Mouse (Mus musculus): ENCODE measurements around the gene Celsr1. TPM values are rescaled to one million over a fixed set of nuclear protein-coding genes. Genes with fewer than 3 reads are reported as not detected.

The Celsr1 gene
- polyA plus RNA-seq, 1 experiment from 2014 or later, result 3.1 TPM

- whole genome bisulfite sequencing, result 81% methylated on average over 10 of the region's 10 CpGs
- H3K4me3 ChIP-seq (replicated peaks), result no peak overlapping the region
- no peak overlapping the region for H3K4me2 ChIP-seq
- ATAC-seq (ENCODE audit: insufficient read depth, low FRiP score, low read depth), result peak; percentile 55; the same call in 1 of the 2 replicates
- H3K4me1 ChIP-seq, result no peaks in the 10 kb centered on the region
- H3K27me3 ChIP-seq (replicated peaks), result no peaks in the 10 kb centered on the region
- H3K9me3 ChIP-seq, result no peaks in the 10 kb centered on the region
- no peak overlapping the region for H3K27ac ChIP-seq
- H3K9ac ChIP-seq, result no peak overlapping the region
- H3K36me3 ChIP-seq, result no peaks in the 10 kb centered on the region
Observed at GRCm38 (mm10) chr15:86051152-86051551, 17.6 kb upstream of the Celsr1 start.

- H3K4me3 ChIP-seq (replicated peaks), result no peak overlapping the region
- no peak overlapping the region for H3K27ac ChIP-seq
- H3K4me1 ChIP-seq, result no peaks in the 10 kb centered on the region
- 63% methylated on average over 4 of the region's 4 CpGs for WGBS
- no peaks in the 10 kb centered on the region for H3K27me3 ChIP-seq (replicated peaks)
- no peak overlapping the region for H3K4me2 ChIP-seq
- no peaks in the 10 kb centered on the region for H3K36me3 ChIP-seq
- ATAC-seq (ENCODE audit: insufficient read depth, low FRiP score, low read depth), result no peak
- no peak overlapping the region for H3K9ac ChIP-seq
- H3K9me3 ChIP-seq, result no peaks in the 10 kb centered on the region
Observed at GRCm38 (mm10) chr15:86050170-86050743, 16.7 kb upstream of the Celsr1 start.

- H3K36me3 ChIP-seq, result no peaks in the 10 kb centered on the region
- ATAC-seq (ENCODE audit: insufficient read depth, low FRiP score, low read depth), result no peak
- 87% methylated on average over 3 of the region's 3 CpGs for WGBS
- no peak overlapping the region for H3K27ac ChIP-seq
- H3K27me3 ChIP-seq (replicated peaks), result no peaks in the 10 kb centered on the region
- H3K9ac ChIP-seq, result no peak overlapping the region
- H3K4me1 ChIP-seq, result no peaks in the 10 kb centered on the region
- no peak overlapping the region for H3K4me3 ChIP-seq (replicated peaks)
- H3K9me3 ChIP-seq, result no peaks in the 10 kb centered on the region
- H3K4me2 ChIP-seq, result no peak overlapping the region
Observed at GRCm38 (mm10) chr15:86049510-86049909, 15.9 kb upstream of the Celsr1 start.

GRCm38 (mm10) chr15:86042364-86042763 lies 8.8 kb upstream of the Celsr1 start:
- Histone ChIP-seq H3K27me3 (replicated peaks) (peaks cover 13% of the 10 kb centered on the region), H3K9me3 (no peaks in the 10 kb centered on the region), H3K9ac (no peak overlapping the region), H3K27ac (no peak overlapping the region), H3K36me3 (no peaks in the 10 kb centered on the region), H3K4me2 (no peak overlapping the region), H3K4me3 (replicated peaks) (no peak overlapping the region), H3K4me1 (peaks cover 3% of the 10 kb centered on the region; the same call in 1 of the 2 replicates)
- 31% methylated on average over 4 of the region's 4 CpGs for WGBS
- no peak for ATAC-seq (ENCODE audit: insufficient read depth, low FRiP score, low read depth)

- no peak overlapping the region for H3K27ac ChIP-seq
- no peak overlapping the region for H3K4me2 ChIP-seq
- WGBS, result 76% methylated on average over 5 of the region's 5 CpGs
- peaks cover 3% of the 10 kb centered on the region; the same call in 1 of the 2 replicates for H3K4me1 ChIP-seq
- no peaks in the 10 kb centered on the region for H3K9me3 ChIP-seq
- H3K9ac ChIP-seq, result no peak overlapping the region
- H3K36me3 ChIP-seq, result no peaks in the 10 kb centered on the region
- H3K27me3 ChIP-seq (replicated peaks), result peaks cover 13% of the 10 kb centered on the region
- no peak overlapping the region for H3K4me3 ChIP-seq (replicated peaks)
- no peak for ATAC-seq (ENCODE audit: insufficient read depth, low FRiP score, low read depth)
Observed at GRCm38 (mm10) chr15:86041421-86041820, 7.8 kb upstream of the Celsr1 start.

GRCm38 (mm10) chr15:86038802-86039201 lies 5.2 kb upstream of the Celsr1 start:
- no peak for ATAC-seq (ENCODE audit: insufficient read depth, low FRiP score, low read depth)
- H3K4me1 ChIP-seq, result peaks cover 13% of the 10 kb centered on the region; the same call in 1 of the 2 replicates
- 0% methylated on average over 2 of the region's 2 CpGs for WGBS
- no peak overlapping the region for H3K4me3 ChIP-seq (replicated peaks)
- H3K9ac ChIP-seq, result no peak overlapping the region
- H3K4me2 ChIP-seq, result no peak overlapping the region
- no peak overlapping the region for H3K27ac ChIP-seq
- H3K9me3 ChIP-seq, result no peaks in the 10 kb centered on the region
- no peaks in the 10 kb centered on the region for H3K36me3 ChIP-seq
- H3K27me3 ChIP-seq (replicated peaks), result peaks cover 18% of the 10 kb centered on the region

GRCm38 (mm10) chr15:86035913-86036312 lies 2.3 kb upstream of the Celsr1 start:
- Histone ChIP-seq H3K4me3 (replicated peaks) (no peak overlapping the region), H3K9me3 (no peaks in the 10 kb centered on the region), H3K27me3 (replicated peaks) (peaks cover 41% of the 10 kb centered on the region), H3K36me3 (peaks cover 10% of the 10 kb centered on the region), H3K4me2 (no peak overlapping the region), H3K4me1 (peaks cover 24% of the 10 kb centered on the region), H3K27ac (peak overlapping the region; percentile 86), H3K9ac (no peak overlapping the region)
- 52% methylated on average over 3 of the region's 3 CpGs for WGBS
- peak; percentile 63; the same call in 1 of the 2 replicates for ATAC-seq (ENCODE audit: insufficient read depth, low FRiP score, low read depth)

- Histone ChIP-seq H3K9ac (no peak overlapping the region), H3K27ac (peak overlapping the region; percentile 86), H3K4me1 (peaks cover 24% of the 10 kb centered on the region), H3K27me3 (replicated peaks) (peaks cover 37% of the 10 kb centered on the region), H3K4me3 (replicated peaks) (peak overlapping the region; percentile 58), H3K9me3 (no peaks in the 10 kb centered on the region), H3K4me2 (peak overlapping the region; percentile 89), H3K36me3 (peaks cover 13% of the 10 kb centered on the region)
- no peak for ATAC-seq (ENCODE audit: insufficient read depth, low FRiP score, low read depth)
- WGBS, result 6% methylated on average over 12 of the region's 12 CpGs
Observed at GRCm38 (mm10) chr15:86034781-86035360, 1.3 kb upstream of the Celsr1 start.

GRCm38 (mm10) chr15:86034021-86034523 lies 495 bp upstream of the Celsr1 start:
- Histone ChIP-seq H3K9me3 (no peaks in the 10 kb centered on the region), H3K27me3 (replicated peaks) (peaks cover 29% of the 10 kb centered on the region), H3K27ac (peak overlapping the region; percentile 86), H3K4me2 (peak overlapping the region; percentile 89), H3K4me3 (replicated peaks) (peak overlapping the region; percentile 58), H3K36me3 (peaks cover 13% of the 10 kb centered on the region), H3K4me1 (peaks cover 25% of the 10 kb centered on the region), H3K9ac (peak overlapping the region; percentile 58; the same call in 1 of the 2 replicates)
- peak; percentile 80 for ATAC-seq (ENCODE audit: insufficient read depth, low FRiP score, low read depth)
- under 1% methylated on average over 42 of the region's 44 CpGs for WGBS

- Histone ChIP-seq H3K27me3 (replicated peaks) (peaks cover 28% of the 10 kb centered on the region), H3K36me3 (peaks cover 13% of the 10 kb centered on the region), H3K4me2 (peak overlapping the region; percentile 89), H3K27ac (peak overlapping the region; percentile 83; the same call in 1 of the 2 replicates), H3K4me1 (peaks cover 26% of the 10 kb centered on the region), H3K4me3 (replicated peaks) (peak overlapping the region; percentile 58), H3K9ac (peak overlapping the region; percentile 58; the same call in 1 of the 2 replicates), H3K9me3 (no peaks in the 10 kb centered on the region)
- WGBS, result 1% methylated on average over 38 of the region's 38 CpGs
- no peak for ATAC-seq (ENCODE audit: insufficient read depth, low FRiP score, low read depth)
Observed at GRCm38 (mm10) chr15:86032811-86033190, 776 bp downstream of the Celsr1 start.

GRCm38 (mm10) chr15:86029981-86030380 lies 3.6 kb downstream of the Celsr1 start:
- H3K27ac ChIP-seq, result no peak overlapping the region
- H3K4me1 ChIP-seq, result peaks cover 30% of the 10 kb centered on the region
- peaks cover 13% of the 10 kb centered on the region for H3K36me3 ChIP-seq
- 63% methylated on average over 14 of the region's 14 CpGs for WGBS
- no peaks in the 10 kb centered on the region for H3K9me3 ChIP-seq
- peak overlapping the region; percentile 19 for H3K4me3 ChIP-seq (replicated peaks)
- no peak for ATAC-seq (ENCODE audit: insufficient read depth, low FRiP score, low read depth)
- peaks cover 28% of the 10 kb centered on the region for H3K27me3 ChIP-seq (replicated peaks)
- peak overlapping the region; percentile 43 for H3K4me2 ChIP-seq
- H3K9ac ChIP-seq, result no peak overlapping the region

GRCm38 (mm10) chr15:86027871-86028270 lies 5.7 kb downstream of the Celsr1 start:
- no peak for ATAC-seq (ENCODE audit: insufficient read depth, low FRiP score, low read depth)
- Histone ChIP-seq H3K4me3 (replicated peaks) (0 out of 2 replicates have a peak overlapping the region, but pooled peaks have one; percentile 11), H3K9me3 (no peaks in the 10 kb centered on the region), H3K36me3 (peaks cover 13% of the 10 kb centered on the region), H3K4me1 (peaks cover 13% of the 10 kb centered on the region), H3K27me3 (replicated peaks) (peaks cover 14% of the 10 kb centered on the region), H3K4me2 (0 out of 2 replicates have a peak overlapping the region, but pooled peaks have one; percentile 43), H3K9ac (no peak overlapping the region), H3K27ac (no peak overlapping the region)
- WGBS, result 54% methylated on average over 8 of the region's 8 CpGs

Data from stomach, embryonic 15.5 days (tissue).